Mouse (Mus musculus) thymus, adult 18-20 months (tissue): Measurements from ENCODE around the gene Lrrfip1.

ENCODE experiments used
- DNase-seq, 2 experiments: peaks; one replicate each; pipeline ENCODE4 v3.0.0; 2022; ENCODE audit warnings: mixed read lengths in 2 of 2

Gene Lrrfip1

DNA sequence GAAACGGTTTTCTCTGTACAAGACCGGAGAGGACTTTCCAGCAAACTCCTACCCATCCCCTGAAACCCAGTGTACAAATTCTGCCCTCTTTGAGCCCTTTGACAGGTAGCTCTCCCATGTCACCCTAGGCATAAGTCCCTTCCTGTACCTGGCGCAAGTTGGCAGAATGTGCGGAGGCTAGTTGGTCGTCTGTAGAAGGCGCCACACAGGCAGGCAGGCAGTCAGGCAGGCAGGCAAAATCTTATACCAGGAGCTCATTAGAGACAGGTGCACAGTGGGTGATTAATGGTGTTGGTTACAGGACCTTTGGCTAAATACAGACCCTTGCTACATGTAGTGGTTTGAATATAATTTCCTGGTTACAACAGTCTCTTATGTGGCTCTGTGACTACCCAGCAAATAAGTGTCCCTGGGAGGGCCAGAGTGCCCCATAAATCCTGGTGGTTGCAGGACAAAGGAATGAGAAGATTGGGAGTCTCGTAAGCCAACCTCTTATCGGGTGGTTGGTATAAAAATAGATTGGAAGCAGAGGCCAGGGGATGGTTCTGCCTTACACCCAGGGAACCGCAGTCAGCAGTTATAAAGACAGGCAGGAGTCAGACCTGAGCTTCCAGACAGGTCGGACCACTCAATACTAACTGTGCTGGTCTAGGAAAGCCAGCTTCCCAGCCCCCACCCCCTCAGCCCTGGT, 1.5 kb downstream of the Lrrfip1 start:
- DNase-seq = no peak

DNA sequence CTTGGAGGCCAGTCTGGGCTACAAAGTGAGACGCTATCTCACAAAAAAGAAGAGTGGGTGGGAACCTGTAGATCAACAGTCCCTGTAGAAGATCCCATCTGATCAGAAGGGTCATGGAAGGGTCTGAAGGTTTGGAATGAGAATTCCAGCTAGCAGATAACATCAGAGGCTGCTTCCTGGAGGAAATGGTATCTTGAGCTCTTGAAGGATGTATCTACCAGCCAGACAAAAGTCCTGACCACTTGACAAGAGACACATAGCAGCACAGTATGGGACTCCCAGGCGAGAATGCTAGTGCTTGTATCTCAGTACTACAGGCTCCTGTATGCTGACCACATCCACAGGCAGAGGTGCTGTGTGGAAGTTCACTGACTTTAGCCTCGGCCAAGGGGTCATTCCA, 2.6 kb downstream of the Lrrfip1 start:
- DNase-seq = no peak

DNA sequence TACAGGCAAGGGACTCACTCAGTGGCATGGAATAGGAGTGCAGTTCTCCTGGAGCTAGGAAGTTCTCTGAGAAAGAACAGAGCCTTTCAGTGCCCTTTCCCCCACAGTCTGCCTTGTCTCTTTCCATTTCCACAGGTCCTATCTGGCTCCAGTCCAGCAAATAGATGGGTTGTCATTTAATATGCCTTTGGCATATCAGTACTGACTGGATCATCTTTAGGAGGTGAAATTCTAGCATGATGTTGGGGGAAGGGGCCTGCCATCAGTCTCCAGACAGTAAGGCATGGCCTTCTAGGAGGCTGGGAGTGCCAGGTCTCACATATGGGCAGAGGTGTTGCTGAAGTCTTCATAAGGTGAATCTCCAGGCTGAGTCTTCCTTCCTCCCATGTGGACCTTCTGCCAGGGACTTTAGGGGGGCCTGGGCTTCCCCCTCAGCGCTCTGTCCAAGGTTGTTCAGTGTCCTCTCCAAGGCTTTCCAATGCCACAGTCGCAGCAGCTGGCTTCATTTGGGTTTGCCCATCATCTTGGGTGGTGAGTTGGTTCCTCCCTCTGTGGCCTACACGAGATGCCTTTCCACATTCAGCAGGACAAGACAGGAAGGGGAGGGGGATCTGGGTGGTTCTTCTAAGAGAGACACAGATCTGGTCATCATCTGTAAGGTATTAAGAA, 3.5 kb downstream of the Lrrfip1 start:
- no peak for DNase-seq

DNA sequence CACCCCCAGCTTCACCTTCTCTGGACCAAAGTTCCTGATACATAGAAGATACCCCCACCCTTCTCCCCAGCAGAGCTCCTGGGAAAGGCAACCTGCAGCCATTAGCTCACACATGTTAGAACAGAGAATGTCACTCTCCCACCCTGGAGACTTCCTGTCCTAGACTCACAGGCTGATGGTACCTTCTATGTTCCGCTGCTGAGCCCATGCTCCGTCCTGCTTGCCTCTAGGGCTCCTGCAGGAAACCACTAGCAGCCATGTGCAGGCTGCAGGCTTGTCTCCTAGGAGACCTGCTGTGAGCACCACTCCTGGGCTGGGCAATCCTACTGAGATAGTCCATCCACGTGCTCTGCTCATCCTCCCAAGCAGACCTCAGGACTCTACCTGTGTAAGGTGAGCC, 4.1 kb downstream of the Lrrfip1 start:
- no peak for DNase-seq

DNA sequence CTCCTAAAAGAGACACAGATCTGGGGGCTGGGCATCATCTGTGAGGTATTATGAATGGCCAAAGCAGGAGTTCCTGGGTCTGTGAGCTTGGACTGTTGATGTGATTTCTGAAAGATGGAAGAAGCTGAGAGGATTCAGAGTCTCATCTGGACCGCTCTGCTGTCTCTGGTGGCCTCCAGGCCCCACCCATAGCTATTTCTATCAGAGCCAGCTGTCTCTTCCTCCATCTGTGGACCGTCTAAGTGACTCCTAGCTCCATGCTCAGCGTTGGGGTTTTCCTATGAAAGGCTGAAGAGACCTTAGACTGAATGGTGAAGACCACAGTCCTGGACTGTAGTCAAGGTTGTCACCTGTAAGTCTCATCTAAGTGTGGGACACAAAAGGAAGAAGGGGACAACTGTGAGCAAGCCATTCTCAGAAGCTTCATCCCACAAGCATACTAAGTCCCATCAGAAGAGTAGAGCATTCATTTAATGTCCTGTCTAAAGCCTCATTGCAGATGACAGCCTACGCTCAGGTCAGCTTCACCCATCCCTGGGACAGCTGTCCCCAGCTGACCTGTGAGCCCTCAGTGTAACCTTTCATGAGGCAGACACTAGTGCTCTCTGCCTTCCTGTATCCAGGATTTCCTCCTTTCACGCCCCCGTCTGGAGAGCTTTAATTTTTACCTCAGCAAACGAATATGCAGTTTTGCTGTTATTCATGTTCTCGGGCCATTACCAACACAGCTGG, 5.2 kb downstream of the Lrrfip1 start:
- DNase-seq = no peak

DNA sequence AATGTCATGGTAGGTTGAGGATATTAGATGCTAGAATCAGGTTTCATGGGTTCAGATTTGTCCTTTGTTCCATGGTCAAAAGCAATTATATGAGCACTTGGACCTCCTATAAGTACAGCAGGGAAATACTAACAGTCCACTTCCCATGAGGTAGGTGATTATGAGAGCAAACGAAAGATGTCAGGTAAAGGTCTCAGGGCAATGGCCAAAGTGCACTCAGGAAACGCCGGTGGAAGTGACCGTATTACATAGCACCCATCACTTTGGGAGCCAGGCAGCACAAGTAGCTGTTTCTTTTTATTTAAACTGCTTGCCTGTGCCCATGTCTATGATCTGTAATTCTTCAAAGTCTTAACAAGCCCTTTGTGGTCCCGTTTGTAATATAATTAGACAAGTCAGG, 7.5 kb downstream of the Lrrfip1 start:
- DNase-seq = no peak

DNA sequence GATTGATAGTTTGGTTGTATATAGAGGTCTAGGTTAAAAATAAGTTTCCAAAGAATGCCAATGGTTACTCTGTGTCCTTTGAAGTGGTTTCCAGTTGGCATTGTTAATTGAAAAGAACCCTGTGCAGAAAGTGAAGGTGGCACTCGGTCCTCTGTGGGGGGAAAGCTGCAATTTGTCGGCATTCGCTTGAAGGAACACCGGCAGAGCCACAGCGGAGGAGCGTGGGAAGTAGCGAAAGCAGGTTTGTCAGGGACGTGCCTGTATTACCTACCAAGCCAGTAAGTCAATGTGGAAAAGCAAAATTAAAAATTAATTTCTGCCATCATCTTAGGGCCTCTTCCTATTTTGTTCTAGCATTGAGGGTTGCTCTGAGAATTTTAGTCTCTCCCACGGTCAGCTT, 8.2 kb downstream of the Lrrfip1 start:
- DNase-seq = no peak

DNA sequence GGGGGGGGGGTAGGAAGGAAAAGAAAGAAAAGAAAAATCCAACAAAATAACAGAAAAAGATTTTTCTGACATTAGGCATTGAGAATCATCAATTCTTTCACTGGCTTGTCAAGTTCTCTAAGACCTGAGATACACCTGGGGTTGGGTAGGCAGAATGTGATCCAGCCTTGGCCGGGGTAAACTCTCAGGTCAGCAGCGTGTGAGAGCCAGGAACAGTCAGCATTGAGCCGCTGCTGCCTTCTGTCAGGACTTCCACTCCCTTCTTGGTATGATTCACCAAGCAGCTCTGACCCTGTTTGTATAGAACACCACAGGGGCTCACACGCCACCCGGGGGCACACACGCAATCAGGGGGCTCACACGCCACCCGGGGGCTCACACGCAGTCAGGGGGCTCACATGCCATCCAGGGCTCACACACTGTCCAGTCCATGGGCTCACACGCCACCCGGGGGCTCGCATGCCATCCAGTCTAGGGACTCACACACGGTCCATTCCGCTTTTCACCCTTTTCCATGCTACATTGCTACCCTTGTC, 9.7 kb downstream of the Lrrfip1 start:
- no peak for DNase-seq

DNA sequence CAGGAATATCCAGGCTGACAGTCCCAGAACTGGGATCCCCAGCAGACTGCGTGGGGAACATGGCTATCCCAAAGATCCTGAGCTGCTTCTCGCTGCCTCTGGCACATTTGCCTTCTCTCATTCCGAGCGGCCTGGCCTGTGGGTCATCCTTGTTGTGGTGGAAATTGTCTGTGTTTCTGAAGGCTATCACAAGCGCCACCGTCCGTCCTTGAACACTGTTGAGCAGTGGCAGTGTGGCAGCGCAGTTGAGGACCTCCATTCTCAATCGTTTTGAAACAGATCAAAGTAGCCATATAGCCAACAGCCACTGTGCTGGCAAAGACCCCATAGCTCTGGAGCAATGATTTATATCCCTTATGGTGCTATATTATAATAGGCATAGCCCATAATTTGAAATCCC, 10.2 kb downstream of the Lrrfip1 start:
- DNase-seq = no peak

DNA sequence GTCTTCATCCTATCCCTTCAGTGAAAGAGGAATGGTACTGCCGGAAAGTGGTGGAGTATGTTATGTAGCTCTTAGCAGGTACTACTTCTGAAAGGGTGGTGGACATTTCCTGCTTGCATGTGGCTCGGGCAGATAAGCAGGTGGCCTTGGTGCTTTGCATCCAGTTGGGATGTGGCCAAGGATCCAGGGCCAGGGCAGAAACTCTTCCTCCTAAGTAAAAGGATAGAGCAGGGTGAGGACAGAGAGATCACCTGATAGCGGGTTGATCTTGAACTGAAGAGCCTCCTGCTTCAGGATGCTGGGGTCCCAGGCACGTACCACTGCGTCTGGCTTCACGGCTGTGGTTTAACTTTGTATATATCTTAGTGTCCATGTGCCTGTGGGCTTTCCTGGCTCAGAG, 10.7 kb downstream of the Lrrfip1 start:
- no peak for DNase-seq

DNA sequence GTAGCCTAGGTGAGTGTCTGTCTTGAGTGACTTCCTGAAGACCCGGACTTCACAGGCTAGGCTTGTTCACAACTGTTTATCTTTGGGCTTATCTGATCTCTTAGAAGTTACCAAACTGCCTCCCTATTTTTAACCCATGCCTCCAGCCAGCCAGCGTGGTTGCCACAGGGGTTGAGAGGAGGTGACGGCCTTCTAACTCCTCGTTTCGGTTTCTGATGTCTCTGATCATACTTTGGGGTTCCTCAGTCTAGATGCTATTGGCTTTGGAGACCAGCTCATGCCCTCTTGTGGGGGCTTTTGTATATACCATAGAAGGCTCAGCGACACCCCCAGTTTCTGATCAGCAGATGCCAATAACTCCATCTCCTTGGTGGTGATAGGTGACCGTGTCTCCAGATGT, 11.7 kb downstream of the Lrrfip1 start:
- DNase-seq = no peak

DNA sequence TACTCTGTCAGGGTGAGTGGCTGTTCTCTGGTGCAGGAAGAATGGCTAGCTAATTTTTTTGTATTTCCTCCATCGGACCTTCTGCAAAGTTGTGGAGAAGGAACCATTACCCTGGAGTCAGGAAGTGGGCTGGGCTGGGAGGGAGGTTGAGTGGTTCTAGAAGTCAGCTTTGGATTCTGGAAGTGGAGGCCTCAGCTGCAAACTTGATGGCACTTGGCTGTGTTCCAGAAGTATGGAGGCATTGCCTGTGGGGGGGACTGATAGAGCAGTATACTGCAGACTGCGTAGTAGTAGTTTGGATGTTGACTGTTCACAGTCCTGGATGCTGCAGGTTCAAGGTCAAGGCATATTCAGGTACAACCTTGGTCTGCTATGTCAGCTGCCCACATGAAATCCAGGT, 12.2 kb downstream of the Lrrfip1 start:
- no peak for DNase-seq

DNA sequence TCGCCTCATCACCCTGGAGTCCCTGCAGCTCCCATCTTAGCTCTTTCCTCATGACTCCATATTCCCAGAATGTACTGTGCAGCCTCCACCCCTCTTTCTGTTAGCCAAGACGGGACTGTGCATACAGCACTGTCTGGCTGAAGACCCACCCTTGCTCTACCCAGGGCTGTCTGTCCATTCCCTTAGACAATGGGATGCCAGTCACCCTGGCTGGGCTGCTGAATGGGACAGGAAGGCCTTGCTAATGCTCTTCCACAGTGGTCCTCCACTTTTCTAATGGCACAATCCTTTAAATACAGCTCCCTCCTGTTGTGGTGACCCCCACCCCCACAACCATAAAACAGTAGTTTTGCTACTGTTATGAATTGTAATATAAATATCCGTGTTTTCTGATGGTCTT, 12.8 kb downstream of the Lrrfip1 start:
- DNase-seq = no peak

DNA sequence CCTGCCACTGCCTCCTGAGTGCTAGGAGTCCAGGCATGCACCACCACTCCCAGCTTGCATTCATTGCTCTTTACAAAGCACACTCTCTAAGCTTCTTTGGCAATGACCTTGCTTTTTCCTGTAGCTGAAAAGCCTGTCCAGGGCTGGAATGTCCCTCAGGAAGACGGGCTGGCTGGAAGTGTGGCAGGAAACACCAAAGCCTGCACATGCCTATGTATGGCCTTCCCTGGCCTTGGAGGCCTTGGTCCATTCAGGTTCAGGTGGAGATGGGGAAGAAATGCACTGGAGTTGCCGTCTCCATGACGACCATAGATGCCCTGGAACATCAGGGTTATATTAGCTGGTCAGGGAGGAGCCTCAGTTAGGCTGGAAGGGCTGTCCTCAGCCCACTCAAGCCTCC, 15.3 kb downstream of the Lrrfip1 start:
- DNase-seq = no peak

DNA sequence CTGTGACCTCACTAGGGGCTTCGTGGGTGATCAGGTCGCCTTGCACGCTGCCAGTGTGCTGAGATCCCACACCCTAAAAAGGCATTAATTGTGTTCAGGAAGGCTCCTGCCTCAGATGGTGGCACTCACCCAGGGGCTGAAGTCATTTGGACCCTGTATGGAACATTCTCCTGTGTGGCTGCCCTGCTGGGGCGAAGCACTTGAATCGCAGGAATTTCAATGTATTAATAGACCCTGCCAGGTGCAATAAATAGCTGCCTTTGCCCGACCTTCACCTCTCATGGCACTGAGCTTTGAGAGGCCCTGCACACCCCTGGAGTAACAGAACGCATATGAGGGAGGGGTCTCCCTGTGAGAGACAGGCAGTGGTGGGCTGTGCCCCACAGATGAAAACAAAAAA, 17.0 kb downstream of the Lrrfip1 start:
- no peak for DNase-seq

DNA sequence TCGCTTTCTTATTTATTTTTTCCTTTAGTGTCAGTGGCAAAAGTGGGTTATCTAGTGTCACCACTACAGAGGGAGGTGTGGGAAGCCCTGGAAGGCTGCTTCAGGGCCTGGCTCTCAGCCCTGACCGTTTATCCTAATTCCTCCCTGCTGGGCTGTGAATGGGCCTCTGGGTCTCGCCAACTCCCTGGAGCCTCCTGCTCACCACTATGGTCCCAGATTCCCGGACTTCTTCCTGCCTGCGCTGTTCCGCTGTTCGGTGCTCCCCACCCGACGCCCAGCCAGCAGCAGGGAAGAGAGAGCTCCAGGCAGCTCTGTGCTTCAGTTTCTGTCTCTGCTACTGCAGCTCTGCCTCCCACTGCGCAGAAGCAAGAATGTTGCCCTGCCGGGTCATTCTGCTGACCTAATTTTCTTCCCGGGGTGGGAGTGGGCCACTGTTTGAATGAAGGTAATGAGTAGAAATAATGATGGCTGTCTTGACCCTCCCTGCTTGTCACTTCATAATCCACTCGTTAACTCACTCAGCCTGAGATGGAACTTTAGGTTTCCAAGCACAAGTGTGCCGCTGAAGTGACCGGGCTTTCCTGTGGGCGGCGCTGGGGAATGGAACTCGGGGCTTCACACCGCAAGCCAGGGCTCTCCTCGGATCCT, 18.7 kb downstream of the Lrrfip1 start:
- no peak for DNase-seq

DNA sequence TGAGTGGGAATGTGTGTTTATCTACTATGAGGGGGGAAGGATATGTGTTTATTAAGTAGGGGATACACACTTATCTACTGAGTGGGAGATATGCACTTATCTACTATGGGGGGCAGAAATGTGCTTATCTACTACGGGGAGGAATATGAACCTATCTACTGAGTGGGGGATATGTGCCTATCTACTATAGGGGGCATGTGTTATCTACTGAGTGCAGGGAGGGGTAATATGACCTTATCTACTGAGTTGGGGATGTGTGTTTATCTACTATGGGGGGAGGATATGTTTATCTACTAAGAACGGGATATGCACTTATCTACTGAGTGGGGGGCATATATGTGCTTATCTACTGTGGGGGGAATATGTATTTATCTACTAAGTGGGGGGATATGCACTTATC, 20.8 kb downstream of the Lrrfip1 start:
- no peak for DNase-seq

DNA sequence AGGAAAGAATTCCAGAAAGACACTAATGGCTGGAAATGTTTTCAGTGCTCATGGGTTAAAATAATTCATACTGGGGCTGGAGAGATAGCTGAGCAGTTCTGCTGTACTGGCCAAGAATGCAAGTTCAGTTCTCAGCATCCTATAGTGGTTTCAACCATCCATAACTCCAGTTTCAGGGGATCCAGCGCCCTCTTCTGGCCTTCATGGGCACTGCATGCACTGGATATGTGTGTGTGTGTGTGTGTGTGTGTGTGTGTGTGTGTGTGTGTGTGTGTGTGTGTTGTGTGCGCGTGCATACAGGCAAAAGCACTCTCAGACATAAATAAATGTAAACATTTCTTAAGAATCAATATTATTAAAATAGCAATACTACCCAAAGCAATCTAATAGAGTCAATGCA, 22.8 kb downstream of the Lrrfip1 start:
- no peak for DNase-seq

DNA sequence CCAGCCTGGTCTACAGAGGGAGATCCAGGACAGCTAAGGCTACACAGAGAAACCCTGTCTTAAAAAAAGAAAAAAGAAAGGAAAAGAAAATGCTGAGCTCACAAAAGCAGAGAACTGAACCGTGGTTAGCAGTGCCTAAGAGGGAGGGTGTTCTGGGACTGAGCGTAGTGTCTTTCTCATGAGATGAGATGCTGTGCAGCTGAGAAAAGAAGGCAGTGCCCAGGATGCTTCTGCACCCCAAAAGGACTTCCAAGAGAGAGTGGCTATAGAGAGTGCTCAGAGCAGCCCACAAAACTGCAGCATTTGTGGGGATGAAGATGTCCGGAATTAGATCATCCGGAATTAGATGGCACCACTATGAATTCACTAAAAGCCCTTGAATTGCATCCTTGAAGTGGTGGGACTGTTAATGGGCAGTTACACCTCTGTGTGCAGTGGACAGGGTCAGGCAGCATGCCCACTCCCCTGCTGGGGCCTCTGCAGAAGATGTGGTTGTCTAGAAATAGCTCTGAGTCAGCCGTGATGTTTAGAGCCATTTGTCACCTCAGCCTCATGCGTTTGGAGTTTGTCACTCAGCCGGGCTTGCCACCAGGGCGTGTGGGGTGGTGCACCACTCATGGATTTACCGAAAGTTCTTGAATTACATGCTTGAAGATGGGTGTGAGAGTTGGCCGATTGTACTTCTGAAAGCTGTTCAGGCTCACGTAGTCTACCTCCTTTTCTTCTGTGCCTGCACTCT, 23.8 kb downstream of the Lrrfip1 start:
- DNase-seq = no peak

DNA sequence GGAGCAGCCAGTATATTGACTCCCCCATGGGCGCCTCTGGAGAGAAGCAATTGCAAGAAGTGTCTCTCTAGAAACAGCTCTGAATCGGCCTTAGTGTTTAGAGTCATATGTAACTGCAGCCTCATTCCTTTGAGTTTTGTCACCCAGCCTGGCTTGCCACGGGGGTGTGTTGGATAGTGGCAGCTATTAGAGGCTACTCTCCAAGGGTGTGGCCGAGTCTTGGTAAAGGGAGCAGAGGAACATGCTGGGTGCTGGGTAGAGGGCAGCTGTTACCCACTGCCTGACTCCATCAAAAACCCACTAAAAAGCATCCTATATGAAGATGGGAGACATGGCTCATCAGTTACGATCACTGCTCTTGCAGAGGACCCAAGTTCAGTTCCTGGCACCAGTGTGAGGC, 24.7 kb downstream of the Lrrfip1 start:
- DNase-seq = no peak

DNA sequence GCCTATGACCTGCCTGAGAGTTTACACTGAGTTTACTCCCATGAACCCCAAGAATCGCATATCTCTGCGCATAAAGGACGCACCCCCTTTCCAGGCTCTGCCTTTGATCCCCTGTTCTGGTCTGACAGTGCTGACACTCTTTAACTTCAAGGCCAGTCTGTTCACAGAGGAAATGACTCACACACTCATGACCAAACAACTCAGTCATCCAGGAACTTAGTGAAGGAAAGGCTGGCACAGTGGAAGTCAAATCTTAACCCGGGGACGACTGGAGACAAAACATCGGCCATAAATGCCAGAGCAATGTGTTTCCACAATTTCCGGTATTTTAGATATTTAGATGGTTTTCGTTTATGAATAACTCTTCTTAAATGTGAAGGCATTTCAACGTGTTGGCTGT, 25.4 kb downstream of the Lrrfip1 start:
- no peak for DNase-seq

DNA sequence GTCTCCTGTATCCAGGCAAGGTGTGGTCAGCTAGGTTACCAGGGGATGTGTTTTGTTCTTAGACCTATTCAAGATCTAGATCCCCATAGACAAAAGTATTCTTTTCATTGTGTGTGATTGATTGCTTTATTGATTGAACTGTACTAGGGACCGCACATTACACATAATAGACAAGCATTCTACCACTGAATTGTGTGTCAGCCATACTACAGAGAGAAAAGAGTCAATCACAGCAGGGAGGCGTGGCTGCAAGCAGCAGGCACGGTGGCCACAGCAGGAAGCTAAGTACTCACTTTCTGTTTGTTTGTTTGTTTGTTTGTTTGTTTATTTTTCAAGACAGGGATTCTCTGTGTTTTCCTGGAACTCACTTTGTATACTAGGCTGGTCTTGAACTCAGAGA, 25.9 kb downstream of the Lrrfip1 start:
- DNase-seq = no peak

DNA sequence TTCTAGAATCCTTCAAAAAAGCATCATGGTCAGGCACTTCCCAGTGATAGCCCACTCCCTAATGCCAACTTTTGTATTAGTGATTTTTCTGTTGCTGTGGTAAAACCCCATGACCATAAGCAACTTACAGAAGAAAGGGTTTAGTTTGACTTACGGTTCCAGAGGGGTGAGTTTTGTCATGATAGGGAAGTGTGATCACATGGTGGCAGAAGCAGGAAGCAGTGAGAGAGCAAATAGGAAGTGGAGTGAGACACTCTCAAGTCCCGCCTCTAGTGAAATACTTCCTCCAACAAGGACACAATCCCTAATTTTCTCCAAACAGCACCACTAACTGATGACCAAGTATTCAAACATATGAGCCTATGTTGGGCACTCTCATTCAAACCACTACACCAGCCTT, 28.4 kb downstream of the Lrrfip1 start:
- no peak for DNase-seq
